Mouse (Mus musculus): ENCODE data around the gene Daam2. TPM values are rescaled to one million over a fixed set of nuclear protein-coding genes. Genes with fewer than 3 reads are reported as not detected.

Gene Daam2
- polyA plus RNA-seq, 1 experiment from 2014 or later = 0.82 TPM

- H3K9ac ChIP-seq (ENCODE audit: low read length) = no peak overlapping the region
- 98% methylated on average over 2 of the region's 2 CpGs for WGBS
- no peaks in the 10 kb centered on the region for H3K36me3 ChIP-seq (ENCODE audit: control insufficient read depth, insufficient read depth, low read length)
- ATAC-seq (ENCODE audit: low FRiP score) (no peak), DNase-seq (ENCODE audit: low spot score, missing footprints) (no peak)
- no peak overlapping the region for H3K4me3 ChIP-seq (ENCODE audit: low read depth, low read length)
- H3K4me2 ChIP-seq = no peak overlapping the region
- peaks cover 2% of the 10 kb centered on the region for H3K4me1 ChIP-seq (ENCODE audit: control insufficient read depth, insufficient read depth, low read length)
- H3K9me3 ChIP-seq (ENCODE audit: control insufficient read depth, low read length) = no peaks in the 10 kb centered on the region
- H3K27me3 ChIP-seq (ENCODE audit: control insufficient read depth, insufficient read depth, low read length) = no peaks in the 10 kb centered on the region
- no peak overlapping the region for H3K27ac ChIP-seq (ENCODE audit: low read depth, low read length)
Measured at GRCm38 (mm10) chr17:49544561-49544960, 19.6 kb downstream of the Daam2 start.

- H3K27ac ChIP-seq (ENCODE audit: low read depth, low read length) = no peak overlapping the region
- no peak for ATAC-seq (ENCODE audit: low FRiP score)
Measured at GRCm38 (mm10) chr17:49540706-49541105, 23.4 kb downstream of the Daam2 start.

GRCm38 (mm10) chr17:49539204-49539603 is 24.9 kb downstream of the Daam2 start:
- Histone ChIP-seq H3K4me2 (no peak overlapping the region), H3K4me1 (ENCODE audit: control insufficient read depth, insufficient read depth, low read length) (peaks cover 8% of the 10 kb centered on the region), H3K9me3 (ENCODE audit: control insufficient read depth, low read length) (no peaks in the 10 kb centered on the region), H3K4me3 (ENCODE audit: low read depth, low read length) (no peak overlapping the region), H3K27ac (ENCODE audit: low read depth, low read length) (no peak overlapping the region; the same call in 1 of the 2 replicates), H3K27me3 (ENCODE audit: control insufficient read depth, insufficient read depth, low read length) (no peaks in the 10 kb centered on the region), H3K36me3 (ENCODE audit: control insufficient read depth, insufficient read depth, low read length) (no peaks in the 10 kb centered on the region), H3K9ac (ENCODE audit: low read length) (no peak overlapping the region)
- WGBS = 6% methylated on average over 8 of the region's 8 CpGs
- peak; percentile 91 for DNase-seq (ENCODE audit: low spot score, missing footprints)
- ATAC-seq (ENCODE audit: low FRiP score) = peak; percentile 84

More at GRCm38 (mm10) chr17:49540706-49541105, 23.4 kb downstream of the Daam2 start:
- H3K4me3 ChIP-seq (ENCODE audit: low read depth, low read length) = no peak overlapping the region
- no peaks in the 10 kb centered on the region for H3K9me3 ChIP-seq (ENCODE audit: control insufficient read depth, low read length)
- no peaks in the 10 kb centered on the region for H3K27me3 ChIP-seq (ENCODE audit: control insufficient read depth, insufficient read depth, low read length)
- H3K4me1 ChIP-seq (ENCODE audit: control insufficient read depth, insufficient read depth, low read length) = peaks cover 8% of the 10 kb centered on the region
- no peak overlapping the region for H3K4me2 ChIP-seq
- no peak overlapping the region for H3K9ac ChIP-seq (ENCODE audit: low read length)
- 71% methylated on average over 14 of the region's 14 CpGs for WGBS
- H3K36me3 ChIP-seq (ENCODE audit: control insufficient read depth, insufficient read depth, low read length) = no peaks in the 10 kb centered on the region
- no peak for DNase-seq (ENCODE audit: low spot score, missing footprints)

DNA sequence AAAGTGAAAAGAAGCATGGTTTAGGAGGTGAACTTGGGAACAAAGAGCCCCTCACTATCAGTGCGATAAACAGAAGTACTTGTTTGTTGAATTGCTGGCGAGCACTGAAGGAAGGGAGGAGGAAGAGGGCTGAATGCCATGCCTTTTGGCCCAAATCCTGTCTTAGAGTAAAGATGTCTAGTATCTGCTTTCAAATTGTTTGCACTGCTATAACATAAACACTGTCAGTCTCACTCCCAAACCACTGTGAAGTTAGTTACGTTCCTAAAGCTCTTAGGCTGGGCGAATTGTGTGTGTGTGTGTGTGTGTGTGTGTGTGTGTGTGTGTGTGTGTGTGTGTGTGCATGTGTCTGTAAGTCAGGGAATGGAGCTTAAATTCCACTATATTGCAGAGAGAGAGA is 28.6 kb downstream of the Daam2 start:
- no peak for ATAC-seq (ENCODE audit: low FRiP score)
- no peak for DNase-seq (ENCODE audit: low spot score, missing footprints)
- Histone ChIP-seq H3K4me1 (ENCODE audit: control insufficient read depth, insufficient read depth, low read length) (peaks cover 8% of the 10 kb centered on the region), H3K9ac (ENCODE audit: low read length) (no peak overlapping the region), H3K36me3 (ENCODE audit: control insufficient read depth, insufficient read depth, low read length) (no peaks in the 10 kb centered on the region), H3K4me2 (no peak overlapping the region), H3K4me3 (ENCODE audit: low read depth, low read length) (no peak overlapping the region), H3K27me3 (ENCODE audit: control insufficient read depth, insufficient read depth, low read length) (no peaks in the 10 kb centered on the region), H3K9me3 (ENCODE audit: control insufficient read depth, low read length) (no peaks in the 10 kb centered on the region), H3K27ac (ENCODE audit: low read depth, low read length) (no peak overlapping the region)
- 71% methylated on average over 4 of the region's 4 CpGs for WGBS

- Histone ChIP-seq H3K27me3 (ENCODE audit: control insufficient read depth, insufficient read depth, low read length) (no peaks in the 10 kb centered on the region), H3K36me3 (ENCODE audit: control insufficient read depth, insufficient read depth, low read length) (no peaks in the 10 kb centered on the region), H3K4me1 (ENCODE audit: control insufficient read depth, insufficient read depth, low read length) (peaks cover 4% of the 10 kb centered on the region), H3K9ac (ENCODE audit: low read length) (no peak overlapping the region), H3K4me3 (ENCODE audit: low read depth, low read length) (no peak overlapping the region), H3K27ac (ENCODE audit: low read depth, low read length) (no peak overlapping the region), H3K9me3 (ENCODE audit: control insufficient read depth, low read length) (no peaks in the 10 kb centered on the region), H3K4me2 (no peak overlapping the region)
- no peak for DNase-seq (ENCODE audit: low spot score, missing footprints)
- no peak for ATAC-seq (ENCODE audit: low FRiP score)
- WGBS = 65% methylated on average over 9 of the region's 9 CpGs
Measured at GRCm38 (mm10) chr17:49534267-49534719, 29.9 kb downstream of the Daam2 start.

- Histone ChIP-seq H3K4me3 (ENCODE audit: low read depth, low read length) (no peak overlapping the region), H3K4me1 (ENCODE audit: control insufficient read depth, insufficient read depth, low read length) (no peaks in the 10 kb centered on the region), H3K27ac (ENCODE audit: low read depth, low read length) (no peak overlapping the region), H3K9me3 (ENCODE audit: control insufficient read depth, low read length) (no peaks in the 10 kb centered on the region), H3K9ac (ENCODE audit: low read length) (no peak overlapping the region), H3K36me3 (ENCODE audit: control insufficient read depth, insufficient read depth, low read length) (no peaks in the 10 kb centered on the region), H3K4me2 (no peak overlapping the region), H3K27me3 (ENCODE audit: control insufficient read depth, insufficient read depth, low read length) (no peaks in the 10 kb centered on the region)
- WGBS = 90% methylated on average over 5 of the region's 5 CpGs
- no peak for DNase-seq (ENCODE audit: low spot score, missing footprints)
- ATAC-seq (ENCODE audit: low FRiP score) = no peak
Measured at GRCm38 (mm10) chr17:49531661-49532060, 32.5 kb downstream of the Daam2 start.

- no peaks in the 10 kb centered on the region for H3K36me3 ChIP-seq (ENCODE audit: control insufficient read depth, insufficient read depth, low read length)
- no peak for DNase-seq (ENCODE audit: low spot score, missing footprints)
- 0 out of 2 replicates have a peak, but pooled peaks have one; percentile 49 for ATAC-seq (ENCODE audit: low FRiP score)
- H3K27me3 ChIP-seq (ENCODE audit: control insufficient read depth, insufficient read depth, low read length) = no peaks in the 10 kb centered on the region
- H3K4me1 ChIP-seq (ENCODE audit: control insufficient read depth, insufficient read depth, low read length) = no peaks in the 10 kb centered on the region
- no peak overlapping the region for H3K9ac ChIP-seq (ENCODE audit: low read length)
- H3K9me3 ChIP-seq (ENCODE audit: control insufficient read depth, low read length) = no peaks in the 10 kb centered on the region
- H3K27ac ChIP-seq (ENCODE audit: low read depth, low read length) = no peak overlapping the region
- no peak overlapping the region for H3K4me2 ChIP-seq
- 11% methylated on average over 3 of the region's 3 CpGs for WGBS
- no peak overlapping the region for H3K4me3 ChIP-seq (ENCODE audit: low read depth, low read length)
Measured at GRCm38 (mm10) chr17:49530215-49530614, 33.9 kb downstream of the Daam2 start.

DNA sequence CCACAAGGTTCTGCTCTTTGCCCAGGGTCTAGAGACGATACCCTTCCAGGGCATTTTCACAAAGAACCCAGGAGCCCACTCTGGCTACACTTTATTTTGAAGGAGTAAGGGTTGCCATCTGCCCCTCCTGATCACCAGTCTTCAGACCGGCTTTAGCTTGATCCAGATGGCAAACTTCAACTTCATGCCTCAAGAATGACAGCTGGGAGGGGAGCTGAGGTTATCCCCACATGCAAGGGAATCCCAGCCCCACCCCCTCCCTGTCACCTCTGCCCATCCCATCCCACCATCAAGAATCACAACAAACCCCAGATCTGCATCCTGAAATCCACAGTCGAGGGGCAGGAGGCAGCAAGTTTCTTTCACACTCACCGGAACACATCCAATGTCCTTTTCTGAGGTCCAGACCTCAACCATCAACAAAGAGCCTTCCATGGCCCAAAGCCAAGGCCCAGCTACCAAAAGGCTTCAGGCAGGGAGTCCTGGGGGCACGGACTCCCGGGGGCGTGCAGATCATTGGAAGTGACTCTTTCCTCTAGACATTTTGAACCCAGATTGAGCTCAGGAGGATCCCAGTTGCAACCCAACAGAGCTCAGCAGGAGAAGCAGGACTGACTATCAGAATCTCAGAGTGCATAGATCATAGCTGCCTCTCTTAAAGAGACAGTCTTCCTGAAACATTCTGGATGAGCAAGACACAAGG is 35.5 kb downstream of the Daam2 start:
- H3K27me3 ChIP-seq (ENCODE audit: control insufficient read depth, insufficient read depth, low read length) = no peaks in the 10 kb centered on the region
- H3K4me2 ChIP-seq = no peak overlapping the region
- DNase-seq (ENCODE audit: low spot score, missing footprints) = no peak
- 83% methylated on average over 7 of the region's 7 CpGs for WGBS
- H3K9ac ChIP-seq (ENCODE audit: low read length) = no peak overlapping the region
- H3K4me1 ChIP-seq (ENCODE audit: control insufficient read depth, insufficient read depth, low read length) = no peaks in the 10 kb centered on the region
- H3K4me3 ChIP-seq (ENCODE audit: low read depth, low read length) = no peak overlapping the region
- H3K9me3 ChIP-seq (ENCODE audit: control insufficient read depth, low read length) = no peaks in the 10 kb centered on the region
- H3K36me3 ChIP-seq (ENCODE audit: control insufficient read depth, insufficient read depth, low read length) = no peaks in the 10 kb centered on the region
- ATAC-seq (ENCODE audit: low FRiP score) = no peak
- no peak overlapping the region for H3K27ac ChIP-seq (ENCODE audit: low read depth, low read length)

- Histone ChIP-seq H3K36me3 (ENCODE audit: control insufficient read depth, insufficient read depth, low read length) (no peaks in the 10 kb centered on the region), H3K27ac (ENCODE audit: low read depth, low read length) (no peak overlapping the region), H3K9ac (ENCODE audit: low read length) (no peak overlapping the region), H3K27me3 (ENCODE audit: control insufficient read depth, insufficient read depth, low read length) (no peaks in the 10 kb centered on the region), H3K4me2 (no peak overlapping the region), H3K4me1 (ENCODE audit: control insufficient read depth, insufficient read depth, low read length) (no peaks in the 10 kb centered on the region), H3K4me3 (ENCODE audit: low read depth, low read length) (no peak overlapping the region), H3K9me3 (ENCODE audit: control insufficient read depth, low read length) (no peaks in the 10 kb centered on the region)
- DNase-seq (ENCODE audit: low spot score, missing footprints) (no peak), ATAC-seq (ENCODE audit: low FRiP score) (no peak)
- WGBS = 93% methylated on average over 4 of the region's 4 CpGs
Measured at GRCm38 (mm10) chr17:49528033-49528432, 36.1 kb downstream of the Daam2 start.

Measured in midbrain, embryonic 11.5 days (tissue).